Mouse (Mus musculus) fibroblast of lung, adult 2 months (primary cell): ENCODE results near the gene Tfe3.
"Not testable (repeated sequence)": the region's sequence is repeated elsewhere in the genome, so short reads cannot be mapped to it uniquely, and the experiment has no call there.

Source experiments
- DNase-seq: peaks from one replicate; pipeline ENCODE4 v3.0.0-alpha.2; 2011; ENCODE audit warnings: low read depth

Gene Tfe3

GRCm38 (mm10) chrX:7762137-7762920 is at the start of gene Tfe3:
Gene Tfe3 (plus strand): TSS chrX:7762560.
- peak; percentile 88 for DNase-seq

GRCm38 (mm10) chrX:7713764-7714134 is 48.6 kb upstream of the Tfe3 start:
- not testable (repeated sequence) for DNase-seq

GRCm38 (mm10) chrX:7714135-7714899 is 48.0 kb upstream of the Tfe3 start, which contains the start of gene Wdr45:
Gene Wdr45 (plus strand): TSS chrX:7714333.
- peak; percentile 89 for DNase-seq

GRCm38 (mm10) chrX:7716058-7716457 is 46.3 kb upstream of the Tfe3 start:
- not testable (repeated sequence) for DNase-seq

GRCm38 (mm10) chrX:7721514-7722281 is 40.7 kb upstream of the Tfe3 start, which contains the start of gene Gm45208:
Gene Gm45208 (plus strand): TSS chrX:7722245.
- DNase-seq, result peak; percentile 55

GRCm38 (mm10) chrX:7722282-7722611 is 40.1 kb upstream of the Tfe3 start:
- DNase-seq, result no peak

GRCm38 (mm10) chrX:7722691-7723090 is 39.7 kb upstream of the Tfe3 start:
- no peak for DNase-seq

- DNase-seq, result no peak
These were observed 38.2 kb upstream of the Tfe3 start for GRCm38 (mm10) chrX:7724135-7724534.

GRCm38 (mm10) chrX:7725841-7726240 is 36.5 kb upstream of the Tfe3 start:
- no peak for DNase-seq

GRCm38 (mm10) chrX:7727176-7727575 is 35.2 kb upstream of the Tfe3 start:
- DNase-seq, result no peak

GRCm38 (mm10) chrX:7728215-7728921 is 34.0 kb upstream of the Tfe3 start, which contains the start of gene Praf2:
Gene Praf2 (plus strand): TSS chrX:7728439.
- DNase-seq, result peak; percentile 82

- DNase-seq, result no peak
These were observed 33.5 kb upstream of the Tfe3 start for GRCm38 (mm10) chrX:7728922-7729265.

GRCm38 (mm10) chrX:7733571-7734156 is 28.7 kb upstream of the Tfe3 start:
- no peak for DNase-seq

- DNase-seq, result no peak
These were observed 22.9 kb upstream of the Tfe3 start for GRCm38 (mm10) chrX:7739336-7740081.

GRCm38 (mm10) chrX:7740082-7740819 is 22.1 kb upstream of the Tfe3 start:
- no peak for DNase-seq

- DNase-seq, result no peak
These were observed 21.3 kb upstream of the Tfe3 start for GRCm38 (mm10) chrX:7741103-7741502.

GRCm38 (mm10) chrX:7743470-7743869 is 18.9 kb upstream of the Tfe3 start:
- DNase-seq, result no peak

- no peak for DNase-seq
These were observed 17.4 kb upstream of the Tfe3 start for GRCm38 (mm10) chrX:7744940-7745339.

GRCm38 (mm10) chrX:7745429-7745828 is 16.9 kb upstream of the Tfe3 start:
- DNase-seq, result no peak
